Mouse (Mus musculus): ENCODE data around the gene Usp43.

GRCm38 (mm10) chr11:67853996-67854395, 68.0 kb downstream of the Usp43 start:
- TF ChIP-seq CTCF (IDR thresholded peaks at IDR 0.05; ENCODE audit: low read depth, low read length) (no peak), POLR2A (IDR thresholded peaks at IDR 0.05; ENCODE audit: borderline replicate concordance, low read depth, low read length) (no peak)
